Mouse (Mus musculus): ENCODE measurements around the gene Daam2.
"Not testable (repeated sequence)": the region's sequence is repeated elsewhere in the genome, so short reads cannot be mapped to it uniquely, and the experiment has no call there.

The Daam2 gene

GRCm38 (mm10) chr17:49437306-49437705 lies 126.8 kb downstream of the Daam2 start:
- not testable (repeated sequence) for ATAC-seq (ENCODE audit: insufficient number of reproducible peaks, low FRiP score, low TSS enrichment)

DNA sequence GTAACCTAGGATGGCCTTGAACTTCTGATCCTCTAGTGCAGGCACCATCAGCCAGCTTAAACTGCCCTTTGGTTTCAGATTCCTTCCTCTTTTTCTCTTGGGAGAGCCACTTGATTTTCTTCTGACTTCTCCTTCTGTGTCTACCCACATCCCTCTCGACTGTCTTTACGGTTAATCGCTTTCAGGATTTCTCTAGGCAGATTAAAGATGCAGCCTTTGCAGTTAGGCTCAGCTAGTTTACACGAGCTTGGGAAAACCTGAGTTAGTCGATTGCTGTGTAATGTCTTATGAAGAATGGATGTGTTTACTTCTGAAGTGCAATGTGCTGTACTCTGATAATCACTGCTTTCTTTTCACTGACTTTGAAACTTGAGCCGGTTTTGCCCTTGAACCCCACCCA lies 127.5 kb downstream of the Daam2 start:
- no peak for ATAC-seq (ENCODE audit: insufficient number of reproducible peaks, low FRiP score, low TSS enrichment)

DNA sequence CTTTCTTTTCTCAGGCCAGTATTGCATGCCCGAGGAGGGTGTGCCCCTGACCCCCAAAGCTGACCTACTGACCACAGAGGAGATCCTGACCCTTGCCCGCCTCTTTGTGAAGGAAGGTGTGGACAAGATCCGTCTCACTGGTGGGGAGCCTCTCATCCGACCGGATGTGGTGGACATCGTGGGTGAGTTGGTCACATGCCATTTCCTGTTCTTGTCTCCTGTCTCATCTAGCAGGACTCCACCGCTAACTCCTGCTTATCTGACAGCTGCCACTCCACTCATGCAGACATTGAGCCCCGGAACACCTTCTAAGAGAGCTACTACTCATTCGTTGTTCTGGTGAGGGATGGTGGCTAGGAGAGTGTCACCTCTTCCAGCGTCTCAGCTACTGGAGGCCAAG lies 129.1 kb downstream of the Daam2 start:
- ATAC-seq (ENCODE audit: insufficient number of reproducible peaks, low FRiP score, low TSS enrichment) = no peak

DNA sequence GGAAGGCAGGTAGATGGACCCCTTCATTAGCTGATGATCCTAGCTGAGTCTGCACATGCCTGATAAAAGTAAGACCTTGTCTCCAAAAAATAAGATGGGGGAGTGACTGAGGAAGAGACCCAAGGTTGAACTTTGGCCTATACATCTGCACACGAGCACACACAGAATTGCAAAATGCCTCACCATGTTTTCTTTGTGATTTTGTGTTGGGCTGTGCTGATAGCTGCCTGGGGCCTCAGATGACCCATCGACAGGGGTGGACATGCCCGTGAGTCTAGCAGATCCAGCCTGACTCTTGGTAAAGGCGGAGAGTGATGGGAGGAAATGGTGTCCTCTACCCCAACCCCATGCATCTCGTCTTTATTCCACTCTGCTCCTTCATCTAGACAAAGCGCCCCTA lies 129.9 kb downstream of the Daam2 start:
- ATAC-seq (ENCODE audit: insufficient number of reproducible peaks, low FRiP score, low TSS enrichment) = no peak

DNA sequence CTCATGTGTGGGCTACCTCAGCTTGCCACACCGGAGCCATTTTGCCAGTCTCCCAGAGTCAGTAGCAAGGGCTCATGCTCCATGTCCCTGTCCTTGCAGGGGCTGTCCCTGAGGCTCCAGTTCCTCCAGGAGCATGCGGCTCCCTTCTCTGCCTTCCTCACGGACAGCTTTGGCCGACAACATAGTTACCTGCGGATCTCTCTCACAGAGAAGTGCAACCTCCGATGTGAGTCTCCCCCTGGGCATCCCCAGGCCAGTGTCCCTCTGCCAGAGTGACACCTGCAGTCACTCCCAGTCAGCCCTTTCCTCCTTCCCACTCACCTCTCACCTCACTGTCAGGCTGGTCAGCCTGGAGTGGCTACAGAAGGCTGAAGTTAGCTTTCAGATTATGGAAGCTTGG lies 131.1 kb downstream of the Daam2 start:
- ATAC-seq (ENCODE audit: insufficient number of reproducible peaks, low FRiP score, low TSS enrichment) = no peak

DNA sequence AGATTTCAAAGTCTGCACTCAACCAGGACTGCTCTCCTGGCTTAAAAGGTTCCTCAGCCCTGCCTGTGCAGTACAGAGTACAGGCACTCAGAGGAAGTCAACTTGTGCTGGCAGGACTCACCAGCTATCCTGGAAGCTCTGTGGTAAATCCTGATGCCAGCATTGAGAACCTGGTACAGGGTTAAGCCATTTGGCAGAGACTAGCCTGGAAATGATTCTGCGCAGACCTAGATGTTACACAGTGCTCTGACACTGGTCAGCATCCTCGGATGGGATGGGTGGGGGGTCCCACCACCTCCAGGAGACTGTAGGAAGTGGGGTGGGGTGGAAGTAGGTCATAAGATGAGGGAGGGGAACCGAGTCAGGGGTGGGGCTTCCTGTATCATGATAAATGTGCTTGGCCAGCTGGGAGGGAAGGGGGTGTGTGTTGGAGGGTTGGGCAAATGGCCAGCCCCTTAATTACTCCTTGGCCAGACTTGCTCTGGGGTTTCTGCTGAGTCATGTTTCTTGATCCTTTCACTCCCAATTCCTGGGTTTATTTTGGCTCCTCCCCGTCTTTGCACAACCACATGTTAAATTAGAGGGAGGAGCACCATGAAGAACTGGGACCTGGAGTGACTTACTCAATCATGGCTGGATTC lies 132.0 kb downstream of the Daam2 start:
- no peak for ATAC-seq (ENCODE audit: insufficient number of reproducible peaks, low FRiP score, low TSS enrichment)

DNA sequence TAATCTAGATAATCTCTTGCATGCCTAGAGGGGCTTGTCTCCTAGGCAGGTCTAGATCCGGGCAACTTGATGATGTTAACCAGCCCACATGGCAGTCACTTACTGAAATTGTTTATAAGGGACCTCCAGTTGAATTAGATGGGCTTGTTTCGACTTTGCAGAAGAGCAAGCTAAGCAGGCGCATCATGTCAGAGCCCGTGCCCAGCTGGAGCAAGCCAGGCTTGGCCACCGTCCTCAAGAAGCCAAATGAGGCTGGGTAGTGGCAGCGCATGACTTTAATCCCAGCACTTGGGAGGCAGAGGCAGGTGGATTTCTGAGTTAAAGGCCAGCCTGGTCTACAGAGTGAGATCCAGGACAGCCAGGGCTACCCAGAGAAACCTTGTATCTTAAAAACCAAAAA lies 133.0 kb downstream of the Daam2 start:
- no peak for ATAC-seq (ENCODE audit: insufficient number of reproducible peaks, low FRiP score, low TSS enrichment)

GRCm38 (mm10) chr17:49430136-49430535 lies 134.0 kb downstream of the Daam2 start:
- ATAC-seq (ENCODE audit: insufficient number of reproducible peaks, low FRiP score, low TSS enrichment) = no peak

DNA sequence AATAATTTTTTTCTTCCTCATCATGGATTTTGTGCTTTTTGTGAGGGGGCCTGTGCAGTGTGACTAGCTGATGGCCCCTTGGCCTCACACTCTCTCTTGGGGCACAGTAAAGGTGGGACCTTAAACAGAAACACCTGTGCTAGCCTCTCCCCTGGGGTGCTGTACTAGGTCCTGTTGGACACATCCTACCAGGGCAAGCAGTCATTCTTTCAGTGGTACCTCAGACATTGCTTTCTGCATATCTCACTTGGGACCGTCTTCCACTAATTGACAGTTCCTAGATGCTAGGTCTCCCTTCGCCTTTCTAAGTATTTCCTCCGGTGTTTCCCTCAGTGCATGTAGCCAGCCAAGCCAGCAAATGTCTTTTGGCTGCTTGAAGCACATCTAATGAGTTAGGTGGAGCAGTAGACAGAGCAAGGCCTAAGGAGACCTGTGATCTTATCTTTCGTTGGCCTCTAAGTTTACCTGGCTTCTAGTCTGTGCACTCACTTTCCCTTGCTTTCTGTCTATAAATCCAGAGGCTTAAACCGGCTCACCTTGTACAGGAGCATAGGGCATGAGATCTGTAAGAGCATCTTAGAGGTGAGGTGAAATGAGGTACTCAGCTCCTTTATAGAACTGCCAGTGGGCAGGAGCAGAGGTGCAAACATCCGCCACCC lies 134.5 kb downstream of the Daam2 start:
- no peak for ATAC-seq (ENCODE audit: insufficient number of reproducible peaks, low FRiP score, low TSS enrichment)

DNA sequence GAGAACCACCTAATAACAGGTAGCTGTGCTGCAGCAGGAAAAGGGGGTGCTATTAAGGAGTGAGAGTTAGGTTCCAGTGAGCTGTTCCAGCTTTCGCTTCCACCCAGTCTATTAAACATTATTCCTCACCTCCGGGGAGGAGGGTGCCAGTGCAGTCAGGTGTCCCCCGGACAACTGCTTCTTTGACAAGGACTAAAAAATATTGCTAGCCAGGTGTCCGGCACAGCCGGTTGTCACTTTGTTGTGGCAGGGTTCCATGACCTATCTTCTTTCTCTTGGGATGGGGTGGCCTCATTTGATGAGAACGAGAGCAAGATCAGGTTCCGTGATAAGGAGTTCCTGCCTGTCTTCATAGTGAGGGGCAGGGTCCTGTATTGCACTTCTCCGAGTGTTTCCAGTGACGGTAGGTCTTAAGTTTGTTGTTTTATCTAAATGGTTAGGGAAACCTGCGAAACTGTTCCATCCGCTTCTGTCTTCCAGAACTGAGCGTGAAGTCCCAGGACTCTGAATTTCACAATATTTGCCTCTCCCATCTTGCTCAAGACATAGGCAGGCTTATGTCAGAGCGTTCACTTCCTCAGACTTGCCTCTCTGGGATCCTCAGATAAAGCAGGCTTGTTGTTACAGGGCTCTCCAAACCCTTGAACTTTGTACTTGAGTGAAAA lies 135.3 kb downstream of the Daam2 start:
- ATAC-seq (ENCODE audit: insufficient number of reproducible peaks, low FRiP score, low TSS enrichment) = peak; percentile 19

DNA sequence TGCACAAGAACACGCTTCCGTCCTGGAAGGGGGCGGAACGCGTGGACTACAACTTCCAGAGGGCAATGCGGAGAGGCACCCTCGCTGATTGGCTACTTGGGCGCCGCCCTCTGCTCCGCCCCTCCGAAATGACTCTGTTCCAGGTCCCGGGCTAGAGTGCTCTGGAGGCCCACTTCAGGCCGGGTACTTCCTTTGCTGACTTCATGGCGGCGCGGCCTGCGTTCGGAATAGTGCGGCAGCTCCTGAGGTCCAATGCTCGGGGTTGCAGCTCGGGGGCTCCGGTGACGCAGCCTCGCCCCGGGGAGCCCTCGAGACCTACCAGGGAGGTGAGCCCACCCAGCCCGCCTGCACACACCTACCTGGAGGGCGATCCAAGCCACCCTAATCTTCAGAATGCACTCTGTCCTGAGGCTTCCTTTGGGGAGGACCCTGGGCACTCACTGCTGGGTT lies 135.9 kb downstream of the Daam2 start, which contains the start of gene Mocs1:
Gene Mocs1 (plus strand): TSS at position 124 of the 450 bp plus-strand sequence.
- peak; percentile 98 for ATAC-seq (ENCODE audit: insufficient number of reproducible peaks, low FRiP score, low TSS enrichment)

- ATAC-seq (ENCODE audit: insufficient number of reproducible peaks, low FRiP score, low TSS enrichment) = no peak
Observed at GRCm38 (mm10) chr17:49427631-49428238, 136.4 kb downstream of the Daam2 start.

GRCm38 (mm10) chr17:49423872-49424271 lies 140.3 kb downstream of the Daam2 start:
- ATAC-seq (ENCODE audit: insufficient number of reproducible peaks, low FRiP score, low TSS enrichment) = no peak

- no peak for ATAC-seq (ENCODE audit: insufficient number of reproducible peaks, low FRiP score, low TSS enrichment)
Observed at GRCm38 (mm10) chr17:49423067-49423325, 141.1 kb downstream of the Daam2 start.

- ATAC-seq (ENCODE audit: insufficient number of reproducible peaks, low FRiP score, low TSS enrichment) = no peak
Observed at GRCm38 (mm10) chr17:49422286-49423066, 141.7 kb downstream of the Daam2 start.

- no peak for ATAC-seq (ENCODE audit: insufficient number of reproducible peaks, low FRiP score, low TSS enrichment)
Observed at GRCm38 (mm10) chr17:49419813-49420212, 144.3 kb downstream of the Daam2 start.

GRCm38 (mm10) chr17:49416228-49416627 lies 147.9 kb downstream of the Daam2 start:
- ATAC-seq (ENCODE audit: insufficient number of reproducible peaks, low FRiP score, low TSS enrichment) = no peak

DNA sequence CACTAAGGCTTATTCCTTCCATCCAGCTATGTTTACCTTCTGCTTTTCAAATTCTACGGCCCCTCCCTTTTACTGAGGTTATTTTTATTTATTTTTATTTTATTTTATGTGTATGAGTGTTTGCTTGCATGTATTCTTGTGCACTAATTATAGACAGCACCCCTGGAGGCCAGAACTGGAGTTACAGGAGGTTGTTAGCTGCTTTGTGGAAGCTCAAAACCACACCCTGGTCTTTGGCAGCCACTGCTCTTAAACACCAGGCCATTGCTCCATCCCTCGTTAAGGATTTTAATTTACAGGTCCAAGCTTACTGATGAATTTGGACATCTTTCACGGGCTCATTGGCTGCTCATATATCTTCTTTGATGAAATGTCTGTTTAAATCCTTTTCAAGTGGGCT lies 150.6 kb downstream of the Daam2 start:
- no peak for ATAC-seq (ENCODE audit: insufficient number of reproducible peaks, low FRiP score, low TSS enrichment)

DNA sequence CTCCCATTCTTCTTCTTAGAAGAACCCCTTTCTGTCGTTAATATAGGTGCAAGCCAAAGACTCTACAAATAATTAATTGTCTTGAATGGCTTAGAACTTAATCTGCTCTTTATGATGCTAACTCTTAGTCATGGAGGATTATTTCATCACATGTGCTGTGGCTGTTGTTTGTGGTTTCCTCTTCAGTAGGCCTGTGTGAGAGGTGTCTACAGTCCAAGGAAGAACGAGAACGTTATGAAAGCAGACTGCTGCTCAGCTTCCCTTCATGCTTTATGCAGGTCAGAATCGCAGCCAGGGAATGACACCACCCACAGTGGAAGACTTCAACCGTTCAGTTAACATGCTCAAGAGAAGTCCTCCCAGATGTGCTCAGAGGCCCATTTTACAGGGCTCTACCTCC lies 151.2 kb downstream of the Daam2 start:
- no peak for ATAC-seq (ENCODE audit: insufficient number of reproducible peaks, low FRiP score, low TSS enrichment)
